Mouse (Mus musculus) adrenal gland (tissue): Measurements from ENCODE around the gene Kpna7.
"Not testable (repeated sequence)": the region's sequence is repeated elsewhere in the genome, so short reads cannot be mapped to it uniquely, and the experiment has no call there.

Source experiments
- intact Hi-C: fragments of 180-260 bp; cut with DNase I; formaldehyde crosslinking; loops from one replicate; pipeline ENCODE4 v1.15.1; 2025
- long read RNA-seq, 2 experiments: library from polyadenylated mRNA; unstranded; transcript quantifications; one replicate each; pipeline ENCODE4 v2.0.0; 2020; ENCODE audit warnings: borderline replicate concordance in 1 of 2; ENCODE audit not compliant: insufficient replicate concordance in 1 of 2

Kpna7 gene
- long read RNA-seq, experiment 1 = 0 reads
- long read RNA-seq, experiment 2 = 0 reads

DNA sequence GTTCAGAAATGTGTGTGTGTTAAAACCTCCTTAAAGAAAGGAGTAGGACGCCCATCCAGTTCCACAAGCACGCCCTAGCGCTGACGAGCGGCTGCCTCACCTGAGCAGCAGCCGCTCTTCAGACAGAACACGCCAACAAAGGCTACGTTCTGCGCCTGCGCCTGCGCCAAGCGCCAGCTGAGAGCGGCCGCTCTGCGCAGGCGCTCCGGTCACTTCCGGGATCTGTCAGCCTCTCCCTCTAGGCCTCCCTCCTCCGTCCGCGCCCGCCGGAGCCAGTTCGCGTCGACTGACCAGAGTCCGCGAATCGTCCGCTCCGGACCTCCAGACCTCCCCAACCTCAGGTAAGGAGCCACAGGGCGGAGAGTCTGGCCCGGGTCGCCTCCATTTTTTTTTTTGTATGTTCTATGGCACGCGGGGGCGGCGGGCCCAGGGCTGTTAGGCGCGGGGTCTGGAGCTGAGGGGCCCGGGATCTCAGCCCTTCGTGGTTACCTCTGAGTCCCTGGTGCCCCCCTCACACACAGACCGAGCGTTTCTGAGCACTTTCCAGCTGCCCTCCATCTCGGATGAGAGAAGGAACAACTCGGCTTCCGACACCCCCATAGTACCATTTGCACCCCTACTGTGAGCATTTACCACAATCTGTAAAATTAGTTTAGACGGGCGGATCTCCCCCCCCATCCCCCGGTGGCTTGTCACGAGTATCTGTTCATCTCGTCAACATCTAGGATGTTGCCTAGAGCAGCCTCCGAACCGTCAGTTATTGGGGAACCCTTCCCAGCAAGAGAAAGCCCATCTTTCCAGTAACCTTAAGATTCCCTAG lies at the start of gene Kpna7, which contains the start of gene Arpc1a:
Kpna7 (minus strand) TSS at position 399 of the 820 bp plus-strand sequence.
Arpc1a (plus strand) TSS at position 199 of the 820 bp plus-strand sequence.
- intact Hi-C loops = loop anchor here (2.0 kb wide), 1 partner anchor 33 kb away; no protein-coding TSS in a partner anchor

DNA sequence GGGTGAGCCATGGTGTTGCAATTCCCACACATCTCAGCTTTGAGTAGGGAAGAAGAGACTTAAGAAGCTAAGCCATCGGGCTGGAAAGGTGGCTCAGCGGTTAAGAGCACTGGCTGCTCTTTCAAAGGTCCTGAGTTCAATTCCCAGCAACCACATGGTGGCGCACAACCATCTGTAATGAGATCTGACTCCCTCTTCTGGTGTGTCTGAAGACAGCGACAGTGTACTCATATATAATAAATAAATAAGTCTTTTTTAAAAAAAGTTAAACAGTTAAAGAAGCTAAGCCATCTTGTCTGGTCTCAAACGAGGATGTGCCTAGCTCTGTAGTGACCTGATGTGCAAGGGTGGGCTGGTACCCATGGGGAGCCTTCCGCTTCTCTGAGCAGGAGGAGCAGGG lies 49.4 kb upstream of the Kpna7 start:
- intact Hi-C loops = not testable (repeated sequence)

DNA sequence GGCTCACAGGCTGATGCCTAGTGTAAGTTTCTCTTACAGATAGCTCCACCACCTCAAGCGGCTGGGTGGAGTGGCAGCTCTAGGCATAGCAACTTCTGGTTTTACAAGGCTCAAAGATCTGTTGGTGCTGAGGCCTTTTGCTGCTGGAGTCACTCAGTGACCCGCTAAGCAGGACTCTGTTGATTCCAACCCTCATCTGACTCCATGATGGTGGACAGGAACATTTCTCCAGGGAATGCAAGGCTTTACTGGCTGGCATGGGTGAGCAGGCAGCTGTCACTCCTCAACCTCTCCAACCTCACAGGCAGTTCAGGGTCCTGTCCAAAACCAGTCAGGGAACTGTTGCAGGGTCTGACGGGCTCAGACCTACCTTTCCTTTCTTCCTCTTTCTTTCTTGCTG lies 47.2 kb upstream of the Kpna7 start:
- intact Hi-C loops = no loop called here

DNA sequence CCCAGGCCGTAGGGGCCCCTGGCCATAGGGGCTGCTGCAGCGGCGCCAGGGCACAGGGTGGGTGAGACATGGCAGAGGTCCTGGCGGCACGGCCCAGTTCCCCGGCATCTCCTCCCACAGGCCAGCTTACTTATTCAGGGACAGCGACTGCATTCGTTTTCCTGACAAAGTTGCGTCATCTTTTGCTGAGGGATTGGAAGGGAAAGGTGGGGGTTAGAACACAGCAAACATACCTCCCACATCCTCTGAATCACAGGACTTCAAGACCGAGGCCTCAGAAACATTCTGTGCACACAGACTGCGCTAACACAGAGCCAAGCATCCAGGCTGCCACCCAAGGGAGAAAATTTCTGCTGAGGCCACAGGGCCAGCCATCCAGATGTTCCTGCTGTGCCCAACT lies 46.4 kb upstream of the Kpna7 start:
- intact Hi-C loops = no loop called here

DNA sequence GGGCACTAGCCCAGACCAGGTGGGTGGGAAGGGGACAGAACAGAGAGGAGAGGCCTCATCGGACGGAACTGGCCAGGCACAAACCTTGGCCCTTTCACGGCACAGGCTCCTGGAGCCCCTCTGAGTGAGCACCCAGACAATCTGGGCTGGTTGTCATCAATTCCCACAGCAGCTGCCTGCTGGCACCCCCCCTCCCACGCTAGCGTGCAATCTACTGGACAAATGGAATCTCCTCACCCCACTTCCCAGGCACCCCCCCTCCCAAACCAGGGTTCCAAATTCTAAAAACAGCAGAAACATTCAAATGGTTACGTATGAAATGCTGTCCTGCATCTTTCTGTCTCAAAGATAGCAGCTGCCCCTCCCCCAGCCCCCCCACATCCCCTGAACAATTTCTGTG lies 45.9 kb upstream of the Kpna7 start:
- intact Hi-C loops = not testable (repeated sequence)

DNA sequence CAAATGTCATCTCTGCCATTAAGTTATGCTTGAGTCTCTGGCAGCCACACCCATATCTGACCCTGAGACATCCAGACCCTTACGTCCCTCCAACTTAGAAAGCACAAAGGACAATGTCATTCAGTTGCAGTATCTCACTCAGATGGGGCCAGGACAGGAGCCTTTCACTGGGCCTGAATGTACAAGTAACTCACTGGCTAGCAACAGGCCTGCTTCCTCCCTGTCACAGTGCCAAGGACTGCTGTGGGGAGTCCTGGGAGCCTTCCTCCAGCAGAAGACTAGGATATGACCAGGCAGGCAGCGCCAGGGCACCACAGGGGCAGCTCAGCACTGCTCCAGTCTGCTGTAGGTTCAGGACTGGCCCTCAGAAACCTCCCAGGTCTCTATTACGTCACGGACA lies 45.3 kb upstream of the Kpna7 start:
- intact Hi-C loops = no loop called here

DNA sequence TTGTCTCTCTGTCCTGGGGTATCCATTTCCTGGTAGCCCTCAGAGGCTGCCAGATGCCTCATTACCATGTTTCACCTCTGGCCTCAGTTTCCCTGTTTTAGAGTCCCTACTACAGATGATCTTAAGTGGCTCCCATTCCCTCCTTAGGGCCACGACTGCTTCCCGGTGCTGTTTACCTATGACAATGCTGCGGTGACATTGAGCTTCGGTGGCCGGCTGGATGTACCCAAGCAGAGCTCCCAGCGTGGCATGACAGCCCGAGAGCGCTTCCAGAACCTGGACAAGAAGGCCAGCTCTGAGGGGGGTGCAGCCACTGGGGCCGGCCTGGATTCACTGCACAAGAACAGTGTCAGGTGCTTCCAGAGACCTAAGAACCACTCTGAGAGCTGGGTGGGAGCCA lies 42.8 kb upstream of the Kpna7 start:
- intact Hi-C loops = no loop called here

DNA sequence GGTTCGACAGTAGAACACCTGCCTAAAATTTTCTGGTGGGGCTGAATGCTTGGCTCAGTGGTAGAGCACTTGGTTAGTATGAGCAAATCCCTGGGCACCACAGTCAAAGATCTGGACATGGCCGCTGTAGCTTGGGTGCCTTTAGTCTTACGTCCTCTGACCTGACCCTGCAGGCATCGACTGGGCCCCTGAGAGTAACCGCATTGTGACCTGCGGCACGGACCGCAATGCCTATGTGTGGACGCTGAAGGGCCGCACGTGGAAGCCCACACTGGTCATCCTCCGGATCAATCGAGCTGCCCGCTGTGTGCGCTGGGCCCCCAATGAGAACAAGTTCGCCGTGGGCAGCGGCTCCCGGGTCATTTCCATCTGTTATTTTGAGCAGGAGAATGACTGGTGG lies 39.6 kb upstream of the Kpna7 start:
- intact Hi-C loops = no loop called here

DNA sequence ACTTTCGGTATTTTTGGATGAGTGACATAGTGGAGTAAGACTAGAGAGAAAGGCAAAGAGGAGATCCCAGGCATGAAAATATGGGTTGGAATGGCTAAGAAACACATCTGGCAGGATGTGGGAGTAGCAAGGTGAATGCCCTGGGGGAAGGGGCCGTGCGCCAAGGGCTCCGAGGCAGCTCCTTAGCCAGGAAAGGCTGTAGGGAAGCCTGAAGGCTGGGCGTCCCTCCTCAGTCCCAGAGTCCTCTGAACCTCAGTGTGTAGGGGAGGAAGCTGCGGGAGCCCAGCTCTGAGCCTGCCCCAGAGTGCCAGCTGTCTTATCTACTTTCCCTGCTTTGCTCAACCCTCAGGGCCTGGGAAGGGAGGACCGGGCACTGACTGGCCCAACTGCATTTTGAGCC lies 37.1 kb upstream of the Kpna7 start:
- intact Hi-C loops = no loop called here

DNA sequence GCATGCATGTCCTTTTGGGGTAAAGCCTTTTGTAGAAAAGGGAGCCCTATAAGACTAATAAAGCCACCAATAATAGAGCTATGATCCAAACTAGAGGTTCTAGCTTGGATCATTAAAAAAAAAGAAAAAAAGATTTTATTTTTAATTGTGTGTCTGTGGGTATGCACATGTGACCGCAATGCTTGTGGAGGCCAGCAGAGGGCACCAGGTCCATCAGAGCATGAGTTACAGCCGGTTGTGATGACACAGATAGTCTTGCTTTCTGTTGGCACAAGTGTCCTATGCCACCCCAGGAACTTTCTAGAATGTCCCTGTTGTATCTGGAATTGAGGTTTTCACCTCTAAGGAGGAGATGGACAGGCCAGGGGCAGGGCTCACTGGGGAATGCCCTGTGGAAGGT lies 35.6 kb upstream of the Kpna7 start:
- intact Hi-C loops = no loop called here

DNA sequence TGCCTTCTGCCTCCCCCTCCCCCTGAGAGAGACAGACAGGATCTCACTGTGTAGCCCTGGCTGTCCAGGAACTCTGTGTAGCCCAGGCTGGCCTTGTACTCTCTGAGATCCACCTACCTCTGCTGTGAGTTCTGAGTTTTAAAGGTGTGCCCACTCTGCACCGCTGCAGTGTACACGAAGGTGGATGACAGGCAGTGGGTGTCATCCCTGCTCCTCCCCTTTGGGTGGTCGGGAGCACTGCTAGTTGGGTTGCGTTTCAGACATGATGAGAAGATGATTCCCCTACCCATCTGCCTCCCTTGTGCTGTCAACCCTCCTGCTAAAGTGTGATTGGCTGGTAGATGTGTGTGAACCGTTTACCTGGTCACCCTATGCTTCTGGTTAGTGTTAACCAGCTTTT lies 34.6 kb upstream of the Kpna7 start:
- intact Hi-C loops = no loop called here

DNA sequence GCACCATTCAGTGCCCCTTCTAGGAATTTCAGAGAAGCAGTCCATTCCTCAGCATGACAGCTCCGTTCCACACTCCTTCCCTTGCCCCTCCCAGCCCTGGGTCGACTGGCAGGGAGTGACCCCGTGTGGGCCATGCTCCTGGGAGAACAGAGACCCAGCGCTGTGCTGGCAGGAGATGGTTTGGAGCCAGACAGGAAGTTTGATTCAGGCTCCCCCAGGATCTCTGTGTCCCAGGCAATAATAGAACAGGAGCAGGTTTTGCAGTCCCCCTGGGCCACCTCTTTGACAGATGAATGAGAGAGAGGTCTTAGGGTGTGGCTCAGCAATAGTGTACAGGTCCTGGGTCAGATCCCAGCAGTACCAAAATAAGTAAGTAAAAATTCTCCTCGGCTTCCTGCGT lies 34.2 kb upstream of the Kpna7 start:
- intact Hi-C loops = no loop called here

DNA sequence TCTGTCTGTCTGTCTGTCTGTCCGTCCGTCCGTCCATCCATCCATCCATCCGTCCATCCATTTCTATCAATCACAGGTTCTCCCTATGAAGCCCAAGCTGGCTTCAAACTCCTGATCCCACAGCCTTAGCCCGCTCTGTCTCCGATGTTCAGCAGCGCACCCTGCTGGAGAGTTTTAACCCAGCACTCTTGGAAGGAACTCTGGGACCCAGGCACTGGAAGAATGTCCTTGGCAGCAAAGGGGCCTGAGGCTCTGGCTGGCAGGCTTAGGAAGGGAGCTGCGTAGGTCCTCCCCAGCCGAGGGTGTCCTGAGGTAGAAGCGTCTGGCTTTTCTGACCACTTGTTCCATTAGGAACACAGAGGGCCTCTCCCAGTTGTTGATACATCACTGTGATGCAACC lies 33.1 kb upstream of the Kpna7 start:
- intact Hi-C loops = loop anchor here (2.0 kb wide), 1 partner anchor 34 kb away; the partner anchor contains the start of gene Arpc1a

DNA sequence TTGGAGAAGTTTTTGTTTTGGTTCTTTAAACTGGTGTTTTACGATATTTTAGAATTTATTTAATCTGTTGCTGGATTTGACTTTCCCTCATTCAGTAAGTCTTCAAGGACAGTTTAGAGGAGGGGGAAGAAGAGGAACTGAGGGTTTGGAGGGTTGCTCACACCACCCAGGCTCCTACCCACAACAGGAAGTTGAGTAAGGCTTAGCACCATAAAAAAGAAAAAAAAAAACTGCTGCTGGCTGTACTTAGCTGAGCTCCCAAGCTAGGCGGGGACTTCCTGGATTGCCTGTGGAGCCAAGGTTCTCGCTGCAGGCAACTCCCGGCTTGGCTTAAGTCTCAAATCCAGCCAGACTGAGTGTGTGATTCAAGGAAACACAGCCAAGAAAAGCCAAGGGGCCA lies 32.5 kb upstream of the Kpna7 start:
- intact Hi-C loops = loop anchor here (2.0 kb wide), 1 partner anchor 34 kb away; the partner anchor contains the start of gene Arpc1a

DNA sequence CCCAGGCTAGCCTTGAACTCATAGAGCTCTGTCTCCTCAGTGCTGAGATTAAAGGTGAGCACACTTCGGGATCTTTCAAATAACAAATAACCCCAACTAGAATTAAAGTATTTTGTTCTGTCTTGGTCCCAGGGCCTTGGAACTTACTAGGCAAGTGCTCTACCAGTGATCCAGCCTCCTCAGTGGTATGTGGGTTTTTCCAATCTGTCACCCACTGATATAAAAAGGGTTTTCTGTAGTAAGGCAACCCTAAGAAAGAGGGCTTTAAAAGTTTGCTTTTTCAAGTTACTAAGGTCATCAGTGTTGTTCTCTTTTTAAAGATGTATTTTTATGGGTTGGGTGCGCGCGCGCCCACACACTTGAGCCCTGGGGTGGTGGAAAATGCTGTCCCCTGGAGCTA lies 31.9 kb upstream of the Kpna7 start:
- intact Hi-C loops = loop anchor here (2.0 kb wide), 1 partner anchor 33 kb away; the partner anchor contains the start of gene Arpc1a

DNA sequence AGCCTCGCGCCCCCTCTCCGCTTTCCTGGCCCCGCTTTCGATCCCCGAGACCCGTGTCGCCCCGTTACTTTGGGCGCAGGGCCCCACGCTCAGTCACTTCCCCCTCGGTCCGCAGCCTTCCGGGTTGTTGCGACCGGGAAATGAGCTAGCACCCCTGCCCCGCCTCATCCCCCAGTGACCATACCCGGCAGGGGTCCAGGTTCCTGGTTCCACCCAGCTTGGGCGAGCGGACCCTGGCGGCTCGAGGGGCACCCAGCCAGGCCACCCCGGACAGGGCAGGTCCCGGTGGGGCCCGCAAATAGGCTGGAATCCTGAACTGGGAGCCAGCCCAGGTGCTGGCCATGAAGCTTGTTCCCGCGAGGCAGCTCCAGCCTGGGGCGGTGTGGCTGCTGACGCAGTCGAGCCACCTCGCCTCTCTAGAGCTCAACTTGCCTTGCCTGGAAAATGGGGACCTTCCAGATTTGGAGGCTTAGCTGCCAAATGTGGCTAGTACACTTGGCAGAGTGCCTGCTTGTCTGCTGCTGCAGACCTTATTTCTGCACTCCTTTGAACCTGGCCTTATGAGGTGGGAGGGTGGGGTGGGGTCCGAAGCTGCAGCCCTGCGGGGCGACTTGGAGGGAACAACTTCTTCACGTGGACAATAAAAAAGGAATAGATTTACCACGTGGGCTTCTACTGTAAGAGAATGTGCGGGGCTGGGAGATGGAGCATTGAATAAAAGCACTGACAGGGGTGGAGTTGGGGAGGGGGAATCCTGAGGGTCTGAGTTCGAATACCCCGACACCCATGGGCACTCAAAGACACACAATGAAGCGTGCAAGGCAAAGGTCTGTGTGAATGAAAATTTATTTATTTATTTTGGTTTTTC lies 31.0 kb upstream of the Kpna7 start:
- intact Hi-C loops = no loop called here

DNA sequence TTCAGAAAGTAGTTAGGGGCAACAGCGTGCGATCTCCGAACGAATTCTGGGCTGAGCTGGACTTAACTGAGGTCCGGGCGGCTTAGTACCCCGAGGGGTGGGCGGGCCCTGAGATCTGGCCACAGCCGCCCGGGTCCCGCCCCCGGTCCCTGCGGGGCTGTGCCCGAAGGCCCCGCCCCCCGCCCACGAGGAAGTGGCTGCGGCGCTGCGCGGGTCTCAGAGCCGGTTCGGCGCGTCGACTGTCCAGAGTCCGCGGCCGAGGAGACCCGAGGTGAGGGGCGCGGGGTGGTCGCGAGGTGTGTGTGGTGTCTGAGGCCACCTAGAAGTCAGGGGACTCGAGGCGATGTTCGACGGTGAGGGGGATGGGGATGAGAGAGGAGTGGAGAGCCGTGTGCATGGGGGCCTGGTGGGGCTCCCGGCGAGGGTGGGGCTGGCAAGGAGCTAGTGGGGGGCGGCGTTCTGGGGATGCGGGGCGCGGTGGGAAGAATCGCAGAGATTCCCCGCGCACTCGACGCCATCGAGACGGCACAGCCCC lies 30.3 kb upstream of the Kpna7 start, which contains the start of gene Arpc1b:
Arpc1b (plus strand) TSS at position 145 of the 535 bp plus-strand sequence.
- intact Hi-C loops = no loop called here

DNA sequence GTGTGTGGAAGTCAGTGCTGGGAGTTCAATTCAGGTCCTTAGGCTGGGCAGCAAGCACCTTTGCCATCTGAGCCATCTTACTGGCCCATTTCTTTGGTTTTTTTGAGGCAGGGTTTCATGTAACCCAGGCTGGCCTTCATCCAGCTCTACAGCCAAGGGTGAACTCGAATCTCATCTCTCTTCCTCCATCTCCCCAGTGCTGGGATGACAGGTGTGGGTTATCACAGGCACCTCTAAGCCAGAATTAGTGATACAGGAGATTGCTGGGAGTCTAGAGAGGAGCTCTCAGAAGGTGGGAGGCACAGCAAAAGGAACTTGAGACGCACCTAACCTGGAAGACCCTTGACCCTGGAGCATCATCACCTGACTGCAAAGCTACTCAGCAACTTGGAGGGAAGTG lies 29.6 kb upstream of the Kpna7 start:
- intact Hi-C loops = no loop called here

DNA sequence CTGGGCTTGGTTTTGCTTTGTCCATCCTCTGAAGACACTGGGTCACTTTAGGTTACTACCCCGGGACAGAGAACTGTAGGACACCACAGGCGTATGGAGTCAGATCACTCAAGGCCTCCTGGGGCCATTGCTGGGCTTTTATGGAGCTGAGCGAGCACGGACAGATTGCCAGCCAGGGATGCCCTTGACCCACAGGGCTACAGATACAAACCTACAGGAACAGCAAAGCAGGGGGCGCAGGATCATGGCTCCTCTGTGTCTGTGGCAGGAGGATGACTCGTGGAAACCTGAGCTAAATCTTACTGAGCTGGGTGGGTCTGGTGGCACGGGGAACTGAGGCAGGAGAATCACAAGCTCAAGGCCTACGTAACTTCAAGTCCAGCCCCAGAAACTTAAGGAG lies 28.7 kb upstream of the Kpna7 start:
- intact Hi-C loops = no loop called here

DNA sequence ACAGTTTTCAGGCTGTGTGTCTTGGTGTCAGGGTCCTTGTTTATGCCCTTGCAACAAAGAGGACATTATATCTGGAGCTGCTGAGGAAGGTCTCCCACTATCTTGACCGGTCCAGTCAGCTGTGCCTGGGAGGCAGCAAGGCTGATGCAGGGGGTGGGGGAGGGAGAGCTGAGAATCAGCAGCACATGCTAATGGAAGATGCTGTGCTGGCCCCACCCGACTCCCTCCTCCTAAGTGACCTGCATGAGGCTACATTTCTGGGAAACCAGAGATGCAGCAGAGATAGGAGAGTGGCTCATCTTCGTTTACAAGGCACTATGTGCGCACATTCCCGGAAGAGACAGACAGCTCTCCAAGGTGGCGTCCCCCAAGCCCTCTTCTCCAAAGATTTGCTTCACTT lies 26.6 kb upstream of the Kpna7 start:
- intact Hi-C loops = no loop called here

DNA sequence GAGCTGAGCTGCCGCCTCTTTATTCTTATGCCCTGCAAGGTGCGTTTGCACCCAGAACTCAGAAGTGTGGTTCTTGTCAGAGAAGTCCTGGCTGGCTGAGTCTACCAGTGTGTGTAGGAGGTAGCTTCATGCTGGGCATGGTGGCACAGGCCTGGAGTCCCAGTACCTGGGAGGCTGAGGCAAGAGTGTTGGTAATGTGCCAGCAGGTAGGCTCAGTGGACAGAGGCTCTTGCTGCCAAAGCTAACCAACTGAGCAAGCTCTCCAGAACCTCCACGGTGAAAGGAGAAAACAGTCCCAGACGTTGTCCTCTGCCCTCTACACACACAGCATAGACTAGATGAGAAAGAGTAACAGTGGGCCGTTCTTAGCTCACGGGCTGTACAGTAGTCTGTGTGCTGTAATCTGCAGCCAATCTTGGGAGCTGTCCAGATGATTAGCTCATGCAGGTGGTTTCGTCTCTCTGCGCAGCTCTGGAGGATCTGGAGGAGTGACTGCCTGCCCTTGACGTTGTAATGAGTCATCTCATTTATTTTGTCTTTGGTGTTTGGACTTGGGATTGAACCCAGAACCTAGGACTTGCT lies 22.0 kb upstream of the Kpna7 start:
- intact Hi-C loops = no loop called here
